Mouse (Mus musculus): ENCODE measurements around the gene Slc35c2. TPM values are rescaled to one million over a fixed set of nuclear protein-coding genes. Genes with fewer than 3 reads are reported as not detected.

Gene Slc35c2
- polyA plus RNA-seq, 1 experiment, result 82.3 TPM

DNA sequence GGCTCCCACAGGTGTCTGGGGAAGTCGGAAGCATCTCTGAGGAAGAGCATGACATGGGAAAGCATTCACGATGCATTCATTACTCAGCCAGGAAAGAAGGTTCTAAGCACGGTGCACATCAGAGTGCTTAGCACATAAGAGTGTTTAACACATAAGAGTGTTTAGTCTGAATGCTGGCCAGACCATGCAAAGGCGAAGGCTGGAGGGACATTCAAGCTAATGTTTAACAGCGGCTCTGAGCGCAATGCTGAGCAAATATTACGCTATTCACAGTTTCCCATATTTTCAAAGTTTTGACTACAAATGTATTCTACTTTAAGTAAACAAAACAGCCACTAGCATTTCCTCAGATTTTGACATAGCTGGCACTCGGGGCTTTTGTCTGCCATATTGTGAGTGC lies 17.8 kb upstream of the Slc35c2 start:
- Histone ChIP-seq H3K27ac (ENCODE audit: control insufficient read depth, insufficient read depth, low read length) (no peak overlapping the region), H3K27me3 (ENCODE audit: control insufficient read depth, insufficient read depth, low read length) (no peaks in the 10 kb centered on the region), H3K4me1 (replicated peaks; ENCODE audit: control insufficient read depth, insufficient read depth, low read length) (no peaks in the 10 kb centered on the region), H3K4me3 (ENCODE audit: control insufficient read depth, insufficient read depth, low read length) (no peak overlapping the region), H3K36me3 (ENCODE audit: control insufficient read depth, insufficient read depth, low read length) (peaks cover 4% of the 10 kb centered on the region; the same call in 1 of the 2 replicates)
- TF ChIP-seq CTCF (IDR thresholded peaks at IDR 0.05; ENCODE audit: borderline replicate concordance, control insufficient read depth, extremely low read depth, insufficient read depth, low read length, poor library complexity) (no peak), POLR2A (IDR thresholded peaks at IDR 0.05; ENCODE audit: control insufficient read depth, extremely low read depth, insufficient read depth, low read length, poor library complexity) (no peak)
- no peak for DNase-seq
- WGBS, result 98% methylated on average over 8 of the region's 8 CpGs

DNA sequence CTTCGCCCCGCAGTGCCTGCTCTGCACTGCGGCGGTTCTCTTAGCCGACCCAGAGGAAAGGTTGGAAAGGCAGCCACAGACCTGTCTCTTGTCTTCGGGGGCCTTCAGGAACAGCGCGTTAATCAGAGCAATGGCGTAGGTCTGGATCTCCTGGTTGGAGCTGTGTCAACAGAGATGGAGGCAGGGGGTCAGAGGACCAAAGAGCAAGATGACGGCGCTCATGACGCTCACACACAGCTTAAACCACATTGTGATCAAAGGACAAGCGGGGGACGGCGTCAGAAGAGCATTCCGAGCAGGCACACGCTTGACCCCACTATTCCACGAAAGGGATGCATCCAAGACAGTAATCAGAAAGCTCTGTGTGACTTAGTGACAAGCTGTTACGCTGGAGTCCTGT lies 17.1 kb upstream of the Slc35c2 start:
- TF ChIP-seq CTCF (IDR thresholded peaks at IDR 0.05; ENCODE audit: borderline replicate concordance, control insufficient read depth, extremely low read depth, insufficient read depth, low read length, poor library complexity), result no peak
- TF ChIP-seq POLR2A (IDR thresholded peaks at IDR 0.05; ENCODE audit: control insufficient read depth, extremely low read depth, insufficient read depth, low read length, poor library complexity), result no peak

DNA sequence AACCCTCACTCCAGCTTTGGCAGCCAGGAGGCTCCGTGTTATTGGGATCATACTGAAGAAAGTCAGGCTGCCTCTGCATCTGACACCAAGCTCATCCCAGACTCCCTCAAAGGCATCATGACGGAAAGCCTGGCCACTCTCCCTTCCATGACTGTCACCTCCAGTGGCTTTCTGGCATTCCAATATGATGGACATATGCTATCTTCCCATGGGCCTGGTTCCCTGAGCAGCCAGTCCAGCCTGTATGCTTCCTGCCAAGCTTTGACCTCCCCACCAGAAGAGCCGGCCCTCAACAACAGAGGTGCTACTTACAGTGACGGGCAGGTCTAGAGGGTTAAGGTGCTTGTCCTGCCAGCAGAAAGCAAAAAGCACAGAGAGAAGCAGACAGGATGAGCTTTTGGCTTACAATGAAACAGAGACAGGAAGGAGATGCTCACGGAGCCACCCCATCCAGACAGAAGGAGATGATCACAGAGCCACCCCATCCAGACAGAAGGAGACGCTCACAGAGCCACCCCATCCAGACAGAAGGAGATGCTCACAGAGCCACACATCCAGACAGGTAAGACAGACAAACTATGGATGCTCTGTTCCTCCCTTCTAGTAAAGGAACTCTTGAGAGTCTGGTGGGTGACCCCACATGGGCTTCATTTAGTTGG lies 15.8 kb upstream of the Slc35c2 start:
- no peak for DNase-seq
- Histone ChIP-seq H3K36me3 (ENCODE audit: control insufficient read depth, insufficient read depth, low read length) (peaks cover 4% of the 10 kb centered on the region; the same call in 1 of the 2 replicates), H3K27ac (ENCODE audit: control insufficient read depth, insufficient read depth, low read length) (no peak overlapping the region), H3K27me3 (ENCODE audit: control insufficient read depth, insufficient read depth, low read length) (no peaks in the 10 kb centered on the region), H3K4me3 (ENCODE audit: control insufficient read depth, insufficient read depth, low read length) (no peak overlapping the region), H3K4me1 (replicated peaks; ENCODE audit: control insufficient read depth, insufficient read depth, low read length) (no peaks in the 10 kb centered on the region)
- 93% methylated on average over 6 of the region's 6 CpGs for WGBS
- TF ChIP-seq CTCF (IDR thresholded peaks at IDR 0.05; ENCODE audit: borderline replicate concordance, control insufficient read depth, extremely low read depth, insufficient read depth, low read length, poor library complexity) (no peak), POLR2A (IDR thresholded peaks at IDR 0.05; ENCODE audit: control insufficient read depth, extremely low read depth, insufficient read depth, low read length, poor library complexity) (no peak)

More for the DNA sequence above, 17.1 kb upstream of the Slc35c2 start:
- H3K4me3 ChIP-seq (ENCODE audit: control insufficient read depth, insufficient read depth, low read length), result no peak overlapping the region
- no peak for DNase-seq
- no peaks in the 10 kb centered on the region for H3K27me3 ChIP-seq (ENCODE audit: control insufficient read depth, insufficient read depth, low read length)
- H3K36me3 ChIP-seq (ENCODE audit: control insufficient read depth, insufficient read depth, low read length), result peaks cover 4% of the 10 kb centered on the region; the same call in 1 of the 2 replicates
- WGBS, result 98% methylated on average over 19 of the region's 19 CpGs
- no peak overlapping the region for H3K27ac ChIP-seq (ENCODE audit: control insufficient read depth, insufficient read depth, low read length)
- no peaks in the 10 kb centered on the region for H3K4me1 ChIP-seq (replicated peaks; ENCODE audit: control insufficient read depth, insufficient read depth, low read length)

DNA sequence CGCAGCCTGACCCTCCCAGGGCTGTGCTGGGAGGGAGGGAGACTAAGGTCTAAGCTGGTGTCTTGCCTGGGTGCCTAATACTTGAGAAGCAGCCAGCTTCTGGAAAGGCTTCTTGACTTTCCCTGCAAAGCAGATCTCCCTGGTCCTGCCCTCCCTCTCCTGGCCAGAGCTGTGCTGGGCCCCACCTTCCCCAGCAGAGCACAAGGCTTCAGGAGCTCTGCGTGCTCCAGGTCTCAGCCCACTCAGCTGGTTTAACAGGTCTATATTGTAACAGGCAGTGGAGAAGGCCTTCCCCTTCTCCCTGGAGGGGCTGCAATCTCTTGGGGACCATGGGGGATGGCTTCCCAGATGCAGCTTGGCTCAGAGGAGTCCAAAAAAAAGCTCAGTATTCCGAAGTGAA lies 13.7 kb upstream of the Slc35c2 start:
- H3K36me3 ChIP-seq (ENCODE audit: control insufficient read depth, insufficient read depth, low read length), result peaks cover 20% of the 10 kb centered on the region
- WGBS, result 90% methylated on average over 3 of the region's 3 CpGs
- H3K4me3 ChIP-seq (ENCODE audit: control insufficient read depth, insufficient read depth, low read length), result no peak overlapping the region
- no peaks in the 10 kb centered on the region for H3K27me3 ChIP-seq (ENCODE audit: control insufficient read depth, insufficient read depth, low read length)
- no peak for DNase-seq
- no peak for TF ChIP-seq POLR2A (IDR thresholded peaks at IDR 0.05; ENCODE audit: control insufficient read depth, extremely low read depth, insufficient read depth, low read length, poor library complexity)
- no peak for TF ChIP-seq CTCF (IDR thresholded peaks at IDR 0.05; ENCODE audit: borderline replicate concordance, control insufficient read depth, extremely low read depth, insufficient read depth, low read length, poor library complexity)
- H3K27ac ChIP-seq (ENCODE audit: control insufficient read depth, insufficient read depth, low read length), result no peak overlapping the region
- H3K4me1 ChIP-seq (replicated peaks; ENCODE audit: control insufficient read depth, insufficient read depth, low read length), result no peaks in the 10 kb centered on the region

DNA sequence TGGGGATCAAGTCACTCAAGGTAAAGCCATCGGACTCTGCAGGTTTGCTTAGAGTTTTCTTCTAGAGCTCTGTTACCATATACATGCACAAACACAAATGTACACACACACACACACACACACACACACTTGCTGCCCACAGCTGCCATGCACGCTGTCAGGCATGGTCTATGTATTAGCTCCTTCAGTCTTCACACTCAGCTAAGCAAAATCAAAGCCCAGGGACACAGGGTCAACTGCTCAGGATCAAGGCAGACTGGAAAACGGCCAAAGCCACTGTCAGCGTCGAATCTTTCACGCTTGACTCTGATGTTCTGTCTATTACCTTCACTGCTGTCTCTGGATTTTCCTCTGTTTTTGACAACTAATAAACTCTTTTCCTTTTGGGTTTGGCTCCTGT lies 13.2 kb upstream of the Slc35c2 start:
- H3K27ac ChIP-seq (ENCODE audit: control insufficient read depth, insufficient read depth, low read length), result no peak overlapping the region
- TF ChIP-seq POLR2A (IDR thresholded peaks at IDR 0.05; ENCODE audit: control insufficient read depth, extremely low read depth, insufficient read depth, low read length, poor library complexity) (no peak), CTCF (IDR thresholded peaks at IDR 0.05; ENCODE audit: borderline replicate concordance, control insufficient read depth, extremely low read depth, insufficient read depth, low read length, poor library complexity) (no peak)
- WGBS, result 99% methylated on average over 6 of the region's 6 CpGs
- H3K4me1 ChIP-seq (replicated peaks; ENCODE audit: control insufficient read depth, insufficient read depth, low read length), result no peaks in the 10 kb centered on the region
- peaks cover 25% of the 10 kb centered on the region for H3K36me3 ChIP-seq (ENCODE audit: control insufficient read depth, insufficient read depth, low read length)
- H3K4me3 ChIP-seq (ENCODE audit: control insufficient read depth, insufficient read depth, low read length), result no peak overlapping the region
- no peaks in the 10 kb centered on the region for H3K27me3 ChIP-seq (ENCODE audit: control insufficient read depth, insufficient read depth, low read length)
- no peak for DNase-seq

DNA sequence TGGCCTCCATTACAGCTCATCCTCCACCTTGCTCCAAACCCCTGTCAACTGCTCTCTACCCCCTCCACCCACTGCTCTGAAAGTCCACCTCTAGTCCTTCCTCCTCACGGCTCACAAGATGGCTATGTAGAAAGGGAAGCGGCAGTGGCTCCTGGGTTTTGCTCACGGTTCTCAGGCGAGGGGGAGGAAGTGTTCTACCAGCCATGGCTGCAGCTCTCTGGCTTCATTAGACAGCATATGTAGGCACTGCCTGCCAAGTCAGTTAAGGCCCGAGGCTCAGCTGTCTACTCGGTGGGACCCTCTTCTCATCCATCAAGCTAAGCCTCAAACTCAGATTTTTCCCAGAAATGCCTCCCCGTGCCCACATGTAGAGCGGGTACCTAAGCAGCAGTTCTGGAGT lies 12.8 kb upstream of the Slc35c2 start:
- no peak overlapping the region; the same call in 1 of the 2 replicates for H3K27ac ChIP-seq (ENCODE audit: control insufficient read depth, insufficient read depth, low read length)
- H3K4me1 ChIP-seq (replicated peaks; ENCODE audit: control insufficient read depth, insufficient read depth, low read length), result no peaks in the 10 kb centered on the region
- no peak for TF ChIP-seq POLR2A (IDR thresholded peaks at IDR 0.05; ENCODE audit: control insufficient read depth, extremely low read depth, insufficient read depth, low read length, poor library complexity)
- no peak for TF ChIP-seq CTCF (IDR thresholded peaks at IDR 0.05; ENCODE audit: borderline replicate concordance, control insufficient read depth, extremely low read depth, insufficient read depth, low read length, poor library complexity)
- peaks cover 29% of the 10 kb centered on the region for H3K36me3 ChIP-seq (ENCODE audit: control insufficient read depth, insufficient read depth, low read length)
- H3K4me3 ChIP-seq (ENCODE audit: control insufficient read depth, insufficient read depth, low read length), result no peak overlapping the region
- no peak for DNase-seq
- 80% methylated on average over 8 of the region's 8 CpGs for WGBS
- no peaks in the 10 kb centered on the region for H3K27me3 ChIP-seq (ENCODE audit: control insufficient read depth, insufficient read depth, low read length)
